Mouse (Mus musculus): ENCODE measurements around the gene Rab1b.

DNA sequence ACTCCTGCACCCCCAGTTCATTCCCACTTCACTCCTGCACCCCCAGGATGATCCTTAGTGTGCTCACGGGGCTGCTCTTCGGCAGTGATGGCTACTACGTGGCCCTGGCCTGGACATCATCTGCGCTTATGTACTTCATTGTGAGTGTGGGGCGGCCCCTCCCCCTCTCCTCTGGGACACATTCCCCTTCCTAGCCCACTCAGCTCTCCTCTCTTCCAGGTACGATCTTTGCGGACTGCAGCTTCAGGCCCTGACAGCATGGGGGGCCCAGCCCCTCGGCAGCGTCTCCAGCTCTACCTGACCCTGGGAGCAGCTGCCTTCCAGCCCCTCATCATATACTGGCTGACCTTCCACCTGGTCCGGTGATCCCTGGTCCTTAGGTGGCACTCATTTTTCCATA lies 14.8 kb downstream of the Rab1b start:
- no peak for TF ChIP-seq POLR2A (IDR thresholded peaks at IDR 0.05; ENCODE audit: low read depth, low read length)
- TF ChIP-seq CTCF (IDR thresholded peaks at IDR 0.05; ENCODE audit: borderline replicate concordance, insufficient read depth, low read length) = no peak
